Mouse (Mus musculus) thymus, postnatal 10 days (tissue): ENCODE results near the gene Dap.

Experiments
- DNase-seq, 2 experiments: peaks; one replicate each; pipeline ENCODE4 v3.0.0; 2021; ENCODE audit warnings: low spot score in 2 of 2

Gene Dap

DNA sequence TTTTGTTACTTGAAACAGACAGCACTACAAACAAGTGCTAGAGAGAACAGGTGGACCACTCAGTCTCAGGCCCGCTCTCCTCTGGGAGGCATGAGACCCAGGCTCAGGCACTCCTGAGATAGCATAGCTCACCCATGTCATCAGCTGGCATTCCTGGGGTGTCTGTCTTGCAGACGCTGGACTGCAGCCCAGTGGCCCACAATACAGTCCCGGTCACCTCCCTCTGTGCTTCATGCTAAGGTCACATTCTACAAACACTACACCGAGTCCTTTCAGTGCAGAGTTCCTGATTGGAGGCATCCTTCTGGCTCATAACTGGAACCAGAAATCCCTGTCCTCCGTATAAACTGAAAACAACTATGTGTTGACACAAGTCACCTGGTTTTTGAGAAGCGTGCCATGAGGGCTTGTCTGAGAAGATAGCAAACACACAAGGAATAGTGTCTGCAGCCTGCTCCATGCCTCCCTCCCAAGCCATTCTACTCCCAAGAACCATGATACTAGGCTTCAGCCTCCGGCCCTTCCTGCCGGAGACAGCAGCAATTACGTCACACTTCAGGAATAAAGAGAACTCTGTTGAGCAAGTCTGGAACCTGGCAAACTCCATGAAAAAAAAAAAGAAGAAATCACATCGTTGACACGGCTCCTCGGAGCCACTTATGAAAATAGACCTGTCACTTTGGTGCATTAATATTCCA lies 78.3 kb downstream of the Dap start:
- DNase-seq: no peak

DNA sequence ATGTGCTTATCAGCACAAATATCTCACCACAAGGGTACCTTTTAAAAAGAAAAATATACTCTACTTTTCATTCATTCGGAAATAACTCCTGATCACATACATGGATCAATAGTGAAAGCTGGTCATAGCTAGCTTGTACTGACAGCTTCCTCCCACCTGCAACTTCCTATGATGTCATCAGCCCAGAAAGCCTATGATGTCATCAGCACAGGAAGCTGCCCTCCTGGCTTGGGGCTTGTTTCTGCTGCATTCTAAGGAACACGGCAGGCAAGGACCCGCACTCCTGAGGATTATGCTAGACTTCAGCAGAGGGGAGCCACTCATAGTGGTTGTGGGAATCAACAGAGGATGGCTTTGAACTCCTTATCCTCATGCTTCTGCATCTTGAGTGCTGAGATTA lies 80.2 kb downstream of the Dap start:
- no peak for DNase-seq

DNA sequence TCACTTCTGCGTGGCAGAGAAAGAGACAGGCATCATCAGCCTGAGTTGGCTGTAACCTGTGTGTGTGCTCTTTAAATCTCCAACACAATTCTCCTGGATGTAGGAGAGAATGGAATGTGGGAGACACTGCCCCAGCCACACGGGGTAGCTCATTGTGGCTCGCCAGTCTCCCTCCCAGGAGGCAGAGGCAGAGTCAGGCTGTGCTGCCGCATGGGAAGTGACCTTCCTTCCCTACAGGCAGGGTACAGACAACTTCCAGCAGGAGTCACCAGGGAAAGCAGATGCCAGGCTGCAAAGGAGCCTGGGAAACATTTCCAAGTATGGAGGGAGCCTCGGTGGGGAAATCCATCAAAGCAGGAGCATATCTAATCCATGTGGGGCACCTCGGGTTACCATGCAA lies 81.1 kb downstream of the Dap start:
- no peak for DNase-seq

DNA sequence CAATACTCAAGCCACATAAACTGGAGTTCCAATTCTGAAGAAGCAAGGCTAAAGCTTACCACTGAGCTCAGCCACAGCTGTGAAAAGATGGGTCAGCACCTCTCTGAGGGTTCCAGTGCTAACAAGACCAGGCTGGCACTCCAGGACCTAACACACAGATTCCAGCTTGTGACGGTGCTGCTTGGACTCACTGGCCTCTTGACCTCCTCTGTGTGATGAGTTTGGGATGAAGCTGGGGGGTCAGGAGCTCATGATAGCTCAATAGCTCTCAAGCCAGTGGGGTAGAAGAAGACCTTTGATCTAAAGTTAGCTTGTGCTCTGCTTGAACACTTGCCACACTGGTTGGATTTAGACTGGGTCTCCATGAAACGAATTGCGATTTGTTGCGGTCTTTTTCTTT lies 82.6 kb downstream of the Dap start:
- DNase-seq: no peak

DNA sequence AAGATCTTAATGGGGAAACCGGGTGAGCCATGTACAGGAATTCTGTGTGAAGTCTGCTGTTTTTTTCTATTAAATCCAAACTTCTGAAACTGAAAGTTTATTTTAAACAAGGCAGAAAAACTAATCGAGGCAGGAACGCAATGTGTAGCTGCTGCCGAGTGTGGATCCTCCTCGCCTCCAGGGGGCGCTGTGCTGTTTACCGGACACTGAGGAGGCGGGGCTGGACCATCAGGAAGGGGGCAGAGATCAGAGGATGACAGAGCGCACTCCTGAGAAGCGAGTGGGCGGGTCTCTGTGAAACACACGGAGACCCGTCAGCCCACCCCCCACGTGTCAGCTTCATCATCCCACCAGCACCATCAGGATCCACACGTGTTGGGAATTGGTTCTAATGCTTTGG lies 85.4 kb downstream of the Dap start:
- no peak for DNase-seq

DNA sequence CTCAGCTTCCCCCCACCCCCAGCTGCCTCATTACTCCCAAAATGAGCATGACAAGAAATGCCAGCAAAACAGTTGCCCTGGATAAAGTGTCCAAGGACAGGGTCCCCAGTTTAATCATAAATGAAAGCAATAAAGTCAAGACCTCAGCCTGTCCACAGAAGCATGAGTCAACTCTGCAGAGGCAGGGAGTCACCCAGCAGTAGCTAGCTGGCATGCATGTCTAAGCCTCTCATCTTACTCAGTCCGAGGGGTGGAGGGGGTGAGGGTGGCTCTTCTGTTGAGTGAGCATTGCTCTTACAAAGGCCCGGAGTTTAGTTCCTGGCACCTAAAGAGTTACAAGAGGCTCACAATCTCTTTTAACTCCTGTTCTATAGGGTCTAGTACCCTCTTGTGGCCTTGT lies 87.9 kb downstream of the Dap start:
- no peak for DNase-seq

DNA sequence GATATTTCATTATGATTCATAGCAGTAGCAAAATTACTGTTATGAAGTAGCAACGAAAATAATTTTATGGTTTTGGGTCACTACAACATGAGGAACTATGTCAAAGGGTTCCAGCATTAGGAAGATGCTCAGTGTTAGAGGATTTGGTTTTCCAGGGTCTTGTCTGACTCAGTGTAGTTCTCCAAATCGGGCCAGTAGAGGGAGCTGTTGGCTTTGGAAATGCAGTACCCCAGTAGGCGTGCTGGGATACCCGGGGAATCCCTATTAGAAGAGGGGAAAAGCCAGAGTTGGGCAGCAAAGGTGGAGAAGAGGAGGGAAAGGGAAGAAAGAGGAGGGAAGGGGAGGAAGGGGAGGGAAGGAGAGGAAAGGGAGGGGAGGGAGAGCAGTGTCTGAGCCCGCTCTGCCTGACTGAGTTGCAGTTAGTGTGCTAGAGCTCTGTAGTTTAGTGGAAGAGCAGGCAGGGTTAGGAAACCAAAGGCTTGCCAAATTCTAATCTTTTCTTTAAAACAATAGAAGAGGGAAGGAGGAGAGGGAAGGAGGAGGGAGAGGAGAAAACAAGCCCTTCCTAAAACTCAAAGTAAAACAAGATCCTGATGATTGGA lies 91.6 kb downstream of the Dap start:
- peak in 1 of 2 experiments; percentile 61 for DNase-seq

DNA sequence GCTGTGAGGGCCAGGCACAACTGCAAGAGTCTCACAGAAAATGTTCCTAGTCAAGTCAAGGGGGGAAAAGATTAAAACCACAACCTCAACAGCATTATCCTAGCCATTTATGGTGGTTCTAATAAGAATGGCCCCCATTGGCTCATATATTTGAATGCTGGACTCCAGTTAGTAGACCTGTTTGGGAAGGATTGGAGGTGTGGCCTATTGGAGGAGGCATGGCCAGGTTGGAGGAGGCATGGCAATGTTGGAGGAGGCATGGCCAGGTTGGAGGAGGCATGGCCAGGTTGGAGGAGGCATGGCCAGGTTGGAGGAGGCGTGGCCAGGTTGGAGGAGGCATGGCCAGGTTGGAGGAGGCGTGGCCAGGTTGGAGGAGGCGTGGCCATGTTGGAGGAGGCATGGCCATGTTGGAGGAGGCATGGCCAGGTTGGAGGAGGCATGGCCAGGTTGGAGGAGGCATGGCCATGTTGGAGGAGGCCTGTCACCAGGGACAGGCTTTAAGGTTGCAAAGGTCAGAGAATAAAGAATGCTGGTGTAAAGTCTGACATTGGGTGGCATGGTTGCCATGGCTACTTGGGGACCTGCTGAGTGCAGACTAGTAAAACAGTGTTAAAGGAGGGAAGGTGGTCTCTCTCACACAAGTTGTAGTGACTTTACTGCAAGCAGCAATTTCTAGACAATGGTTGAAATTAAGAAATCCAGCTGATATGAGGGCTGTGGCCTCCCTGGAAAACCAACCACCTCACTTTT lies 93.1 kb downstream of the Dap start:
- DNase-seq: no peak

DNA sequence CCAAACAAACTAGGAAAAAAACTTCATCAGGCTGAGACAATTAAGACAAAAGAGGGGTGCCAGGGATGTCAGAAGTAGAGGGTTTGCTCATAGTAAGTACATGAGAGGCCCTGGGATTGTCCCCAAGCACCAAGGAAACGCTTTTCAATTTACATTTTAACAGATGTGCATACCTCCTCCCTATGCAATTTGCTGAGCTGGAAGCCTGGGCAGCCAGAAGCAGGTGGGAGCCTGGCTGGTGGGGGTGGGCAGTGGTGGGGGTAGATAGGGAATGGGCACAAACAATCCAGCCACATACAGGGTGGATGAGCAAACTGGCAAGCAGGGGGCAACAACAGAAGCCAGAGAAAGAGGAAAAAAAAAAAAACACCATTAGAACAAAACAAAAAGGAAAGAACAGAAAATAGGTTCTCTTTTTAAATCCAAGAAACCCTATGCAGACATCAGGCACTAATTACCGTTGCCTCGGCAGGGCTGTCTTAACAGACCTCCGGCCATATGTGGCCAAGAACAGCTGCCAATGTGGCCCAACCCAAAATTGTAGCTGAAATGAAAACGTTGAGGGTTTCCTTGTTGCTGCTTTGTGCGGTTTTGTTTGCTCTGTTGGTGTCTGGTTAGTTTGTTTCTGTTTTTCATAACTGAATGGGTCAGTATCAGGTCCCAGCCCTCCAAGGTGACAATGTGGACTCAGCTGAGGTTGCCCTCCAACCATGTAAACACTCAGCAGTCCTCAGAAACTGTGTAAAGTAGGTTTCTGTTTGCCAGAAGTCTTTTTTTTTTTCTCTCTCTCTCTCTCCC lies 94.2 kb downstream of the Dap start:
- DNase-seq: no peak

DNA sequence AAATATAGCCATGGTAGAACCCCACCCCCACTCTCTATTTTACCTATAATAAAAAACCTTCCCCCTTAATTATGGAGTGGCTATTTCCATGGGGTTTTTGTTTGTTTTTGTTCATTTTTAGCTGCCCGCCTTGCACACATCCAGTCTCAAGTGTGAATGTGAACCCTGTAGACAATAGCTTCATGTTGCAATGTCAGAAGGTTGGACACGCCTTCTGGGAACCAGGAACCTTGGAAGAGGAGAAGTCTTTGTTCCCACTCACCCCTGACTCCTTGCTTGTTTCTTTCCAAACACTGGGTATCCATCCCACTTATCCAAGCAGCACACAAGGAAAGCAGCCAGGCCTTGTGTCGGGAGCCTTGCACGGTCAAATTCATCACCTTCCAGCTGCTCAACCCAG lies 94.9 kb downstream of the Dap start:
- no peak for DNase-seq

DNA sequence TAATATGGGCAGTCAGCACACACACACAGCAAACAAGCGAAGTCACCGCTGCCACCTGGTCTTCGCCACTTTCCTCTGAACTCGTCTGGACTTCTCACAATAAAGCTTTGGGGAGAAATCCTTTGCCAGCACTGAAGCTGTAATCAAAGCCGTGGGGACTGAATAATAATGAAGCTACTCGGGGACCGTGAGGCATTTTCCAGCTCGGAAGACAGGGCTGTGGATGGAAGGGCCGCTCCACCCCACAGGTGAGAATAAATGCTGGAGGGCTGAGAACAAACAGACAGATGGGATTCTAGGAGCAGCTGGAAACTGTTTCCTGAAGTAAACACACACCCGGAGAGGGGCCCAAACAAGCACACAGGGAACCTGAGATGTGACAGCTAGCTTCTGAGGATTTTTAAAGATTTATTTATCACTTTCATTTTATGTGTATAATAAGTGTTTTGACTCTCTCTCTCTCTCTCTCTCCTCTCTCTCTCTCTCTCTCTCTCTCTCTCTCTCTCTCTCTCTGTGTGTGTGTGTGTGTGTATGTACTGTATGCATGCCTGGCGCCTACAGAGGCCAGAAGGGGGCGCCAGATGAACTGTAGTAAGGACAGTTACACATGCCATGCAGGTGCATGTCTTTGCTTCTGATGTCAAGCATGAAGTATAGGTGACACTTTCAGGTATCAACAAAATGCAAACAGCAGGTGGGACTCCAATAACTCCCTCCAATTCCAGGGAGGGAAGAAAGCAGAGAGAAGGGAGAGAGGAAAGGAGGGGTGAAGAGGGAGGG lies 96.7 kb downstream of the Dap start:
- DNase-seq: no peak

DNA sequence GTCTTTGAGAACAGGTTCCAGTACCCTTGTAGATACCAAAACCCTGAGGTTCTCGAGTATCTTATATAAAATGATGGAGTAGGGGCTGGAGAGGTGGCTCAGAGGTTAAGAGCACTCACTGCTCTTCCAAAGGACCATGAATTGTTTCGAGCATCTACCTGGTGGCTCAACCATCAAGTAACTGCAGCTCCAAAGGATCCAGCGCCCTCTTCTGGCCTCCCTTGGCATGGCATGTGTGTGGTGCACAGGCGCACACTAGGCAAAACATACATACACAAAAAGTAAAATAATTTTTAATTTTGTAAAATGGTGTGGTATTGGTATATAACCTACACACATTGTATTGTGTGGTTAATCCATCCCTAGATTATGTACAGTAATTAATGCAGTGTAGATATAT lies 99.6 kb downstream of the Dap start:
- DNase-seq: peak in 1 of 2 experiments; percentile 24
